Mouse (Mus musculus) right cerebral cortex, postnatal 14 days (tissue): ENCODE measurements at regions not wholly inside any gene's neighbourhood (a gene's known extent, or its start where the extent isn't known, plus 50 kb on each side); places are given as distances from the start of the nearest gene placed in this dataset.

Experiments used
- DNase-seq: peaks from one replicate; pipeline ENCODE4 v3.0.0; 2022

DNA sequence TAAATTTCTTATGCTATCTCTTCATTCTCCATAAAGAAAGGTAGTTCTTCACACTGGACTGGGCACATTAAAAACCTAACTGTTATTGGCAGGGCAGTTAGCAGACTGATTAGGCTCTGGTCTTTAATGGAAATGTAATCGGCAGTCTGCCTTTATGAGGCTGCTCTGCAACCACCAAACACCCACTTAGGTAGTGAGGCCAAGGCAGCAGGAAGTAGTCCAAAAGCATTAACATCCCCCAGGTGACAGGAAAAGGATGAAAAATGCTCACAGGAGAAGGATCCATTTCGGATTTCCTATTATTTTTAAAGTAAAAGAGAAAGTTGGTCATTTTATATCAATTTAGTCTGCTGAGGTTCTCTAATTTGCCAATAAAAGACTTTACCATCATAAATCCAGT is 528.9 kb upstream of the Dppa4 start:
- DNase-seq: no peak

DNA sequence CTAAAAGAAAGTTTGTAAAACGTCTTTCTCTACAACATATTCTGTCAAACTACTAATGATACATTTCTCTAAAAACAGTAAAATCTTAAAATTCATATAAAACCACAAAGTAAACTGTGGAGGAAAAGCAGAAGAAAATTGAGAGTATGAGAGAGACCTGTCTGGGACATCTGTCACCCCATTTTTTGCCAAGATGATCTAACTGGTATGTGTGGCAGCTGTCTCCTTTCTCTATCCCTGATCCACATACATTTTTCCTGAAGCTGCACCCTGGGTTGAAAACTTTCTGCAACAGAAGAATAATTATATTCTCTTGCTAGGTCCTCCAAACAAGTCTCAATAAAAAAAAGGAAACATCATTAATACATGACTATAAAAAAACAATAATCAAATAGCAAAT is 525.2 kb upstream of the Dppa4 start:
- DNase-seq: no peak

DNA sequence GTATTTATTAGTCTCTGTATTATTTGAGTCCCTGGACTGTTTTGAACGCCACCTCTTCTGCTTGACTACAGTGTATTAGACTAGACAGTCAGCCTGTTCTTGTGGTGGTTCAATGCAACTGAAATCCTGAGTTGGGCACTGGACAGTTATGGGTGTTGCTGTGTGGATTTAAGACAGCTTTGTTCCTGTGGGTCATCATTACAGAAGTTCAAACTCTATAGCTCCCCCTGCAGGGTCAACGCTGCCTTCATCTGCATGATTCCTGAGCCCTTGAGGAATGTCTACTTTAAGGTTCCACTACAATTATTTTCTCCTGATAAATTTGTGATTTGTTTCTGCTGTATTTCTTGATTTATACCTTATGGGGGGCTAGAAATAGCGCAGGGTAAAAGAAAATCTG is 517.8 kb upstream of the Dppa4 start:
- DNase-seq: peak; percentile 6

- DNase-seq: no peak
Measured at GRCm38 (mm10) chr16:47788515-47788914, 495.0 kb upstream of the Dppa4 start.

DNA sequence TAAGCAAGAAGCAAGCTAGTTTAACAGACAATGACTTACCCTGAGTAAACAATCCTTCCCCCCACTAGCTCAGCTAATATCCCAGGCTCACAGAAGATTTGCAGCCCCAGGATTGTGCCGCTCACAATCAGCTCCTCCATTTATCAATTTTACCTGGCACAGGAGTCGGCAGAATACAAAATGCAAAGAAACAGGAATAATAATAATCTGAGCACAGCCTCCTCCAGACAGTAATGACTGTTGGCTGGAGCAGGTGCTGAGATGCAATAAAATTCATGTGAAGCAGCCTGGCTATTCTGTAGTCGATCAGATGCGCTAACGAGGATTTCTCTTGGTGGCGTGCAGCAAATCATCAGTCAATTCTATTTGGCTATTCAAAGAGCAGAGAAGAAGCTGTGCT is 492.9 kb upstream of the Dppa4 start:
- DNase-seq: no peak

GRCm38 (mm10) chr16:47791456-47791855 is 492.1 kb upstream of the Dppa4 start:
- DNase-seq: no peak

DNA sequence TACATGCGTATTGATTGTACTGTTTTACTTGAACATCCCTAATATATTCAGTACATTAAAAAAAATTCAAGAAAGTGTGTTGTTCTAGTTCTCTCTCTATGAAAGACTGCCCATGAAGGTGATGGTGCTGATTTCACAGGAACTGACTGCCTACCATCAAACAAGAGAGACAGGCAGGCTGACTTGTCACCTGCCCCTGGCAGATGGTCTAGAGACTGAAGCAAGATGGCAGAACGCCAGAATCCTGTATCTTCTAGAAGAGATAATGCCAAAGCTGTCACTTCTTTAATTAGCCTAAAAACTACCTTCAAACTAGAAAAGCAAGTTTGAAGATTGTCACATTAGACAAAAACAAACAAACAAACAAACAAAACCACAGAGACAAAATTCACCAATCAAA is 484.7 kb upstream of the Dppa4 start:
- DNase-seq: no peak

- no peak for DNase-seq
Measured at GRCm38 (mm10) chr16:47843169-47843568, 440.4 kb upstream of the Dppa4 start.

DNA sequence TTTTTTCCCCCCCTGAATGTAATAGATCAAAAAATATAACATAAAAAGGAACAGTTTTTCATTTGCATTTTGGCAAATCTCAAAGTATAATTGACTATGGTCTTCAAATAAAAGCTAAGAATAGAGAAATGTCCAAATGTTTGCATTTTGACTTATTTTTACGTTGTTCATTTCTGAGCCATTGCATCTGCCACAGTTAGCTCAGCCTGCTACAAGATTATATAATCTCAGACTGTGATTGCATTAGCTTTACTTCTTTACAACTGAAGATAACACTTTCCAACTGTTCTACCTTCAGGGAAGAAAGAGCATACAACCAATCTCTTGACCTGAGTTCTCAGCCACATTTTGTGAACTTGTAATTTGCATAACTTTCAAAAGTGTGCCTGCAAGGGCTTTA is 431.9 kb upstream of the Dppa4 start:
- no peak for DNase-seq

GRCm38 (mm10) chr16:47859840-47860239 is 423.7 kb upstream of the Dppa4 start:
- DNase-seq: no peak

DNA sequence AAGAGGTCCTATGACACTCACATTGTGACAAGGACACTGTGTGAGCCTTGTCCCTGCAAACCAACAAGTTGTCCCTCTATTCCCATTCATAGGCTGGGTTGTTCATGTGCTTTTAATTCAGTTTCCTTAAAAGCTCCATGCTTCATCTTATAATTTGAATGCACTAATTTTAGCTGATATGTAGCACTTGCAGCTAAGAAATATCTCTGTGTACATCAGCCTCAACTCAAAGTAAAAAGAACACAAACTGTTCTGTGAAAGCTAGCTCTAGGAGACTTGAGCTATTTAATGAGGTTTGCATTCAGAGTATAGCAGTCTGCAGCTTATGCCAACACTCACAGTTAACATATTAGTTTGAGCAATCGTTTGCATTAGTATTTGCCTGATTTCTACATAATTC is 408.3 kb upstream of the Dppa4 start:
- DNase-seq: no peak

DNA sequence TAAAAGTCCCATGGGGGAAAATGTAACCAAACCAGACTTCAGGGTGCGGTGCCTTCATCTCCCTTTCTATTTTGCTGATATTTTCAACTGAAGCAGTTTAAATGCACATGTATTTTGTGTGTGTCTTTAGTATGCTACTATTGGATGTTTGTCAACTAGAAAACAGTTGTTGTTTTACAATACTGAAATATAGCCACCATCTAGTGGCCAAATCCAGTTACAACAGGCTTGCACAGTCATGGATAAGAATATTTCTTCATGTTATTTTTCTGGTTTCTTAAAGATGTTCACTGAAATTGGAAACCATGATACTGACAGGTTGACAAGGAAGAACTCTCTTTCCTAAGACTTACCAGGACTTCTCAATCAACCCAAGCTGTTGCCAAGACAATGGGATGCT is 400.1 kb upstream of the Dppa4 start:
- no peak for DNase-seq

DNA sequence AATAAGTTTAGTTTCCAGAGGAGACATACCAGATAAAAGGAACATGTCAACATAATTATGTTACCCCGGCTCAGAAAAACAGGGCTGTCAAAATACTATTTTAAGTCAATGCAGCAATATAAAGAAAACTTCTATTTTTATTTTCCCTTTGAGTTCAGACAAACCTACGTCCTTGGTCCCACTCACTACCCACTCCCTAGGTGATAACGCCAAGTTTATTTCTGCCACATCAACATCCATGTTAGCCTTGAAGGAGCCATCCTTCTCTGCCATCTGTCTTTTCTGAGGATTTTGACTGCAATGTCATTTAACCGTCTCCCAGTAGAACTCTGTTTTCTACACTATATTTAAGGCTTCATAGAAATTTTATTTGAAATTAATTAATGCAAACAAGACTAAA is 396.5 kb upstream of the Dppa4 start:
- DNase-seq: no peak

GRCm38 (mm10) chr16:47900785-47901184 is 382.7 kb upstream of the Dppa4 start:
- no peak for DNase-seq

GRCm38 (mm10) chr16:47938000-47938399 is 345.5 kb upstream of the Dppa4 start:
- no peak for DNase-seq
